Mouse (Mus musculus) cortical plate, adult 2 months (tissue): ENCODE results near the gene Fgfr2.

Source experiments
- CTCF ChIP-seq: fragments of 200-500 bp; IDR thresholded peaks from 2 replicates; pipeline ENCODE4 v1.5.1; 2011; ENCODE audit warnings: mild to moderate bottlenecking, control low read depth, low read length; ENCODE audit not compliant: insufficient read depth; ENCODE audit errors: extremely low read depth
- POLR2A ChIP-seq: fragments of 200-500 bp; IDR thresholded peaks from 2 replicates; pipeline ENCODE4 v1.6.1; 2011; ENCODE audit warnings: mild to moderate bottlenecking, low read length, control low read depth; ENCODE audit not compliant: insufficient read depth; ENCODE audit errors: extremely low read depth

- TF ChIP-seq CTCF (no peak), POLR2A (no peak)
These were observed 518.4 kb downstream of the Fgfr2 start for GRCm38 (mm10) chr7:132604720-132605119.
